Mouse (Mus musculus): ENCODE data around the gene Nr6a1. TPM values are rescaled to one million over a fixed set of nuclear protein-coding genes. Genes with fewer than 3 reads are reported as not detected.

The Nr6a1 gene
- total and polyA plus RNA-seq, 2 experiments = 5.9 to 14.8 TPM

- no peaks in the 10 kb centered on the region for H3K36me3 ChIP-seq (ENCODE audit: control insufficient read depth, insufficient read depth, low read length)
- no peaks in the 10 kb centered on the region for H3K79me2 ChIP-seq (ENCODE audit: control insufficient read depth, insufficient read depth, low read length)
- H3K27me3 ChIP-seq (ENCODE audit: control insufficient read depth, insufficient read depth, low read length) = no peaks in the 10 kb centered on the region
- H3K27ac ChIP-seq (replicated peaks; ENCODE audit: insufficient read depth, low read depth, low read length) = no peak overlapping the region
- no peak for DNase-seq (ENCODE audit: extremely low read depth, low read depth, low spot score)
- no peak overlapping the region for H3K9ac ChIP-seq (ENCODE audit: low read depth, low read length)
- H3K4me1 ChIP-seq (ENCODE audit: control insufficient read depth, insufficient read depth, low read length) = no peaks in the 10 kb centered on the region
- 46% methylated on average over 2 of the region's 2 CpGs for WGBS
- no peak overlapping the region for H3K4me3 ChIP-seq (ENCODE audit: insufficient read depth, low read depth, low read length)
- no peak for TF ChIP-seq CTCF (IDR thresholded peaks at IDR 0.05; ENCODE audit: low read depth, low read length)
- TF ChIP-seq POLR2A (IDR thresholded peaks at IDR 0.05; ENCODE audit: extremely low read depth, insufficient read depth, low read length) = no peak
Observed at GRCm38 (mm10) chr2:38973223-38973622, 45.7 kb upstream of the Nr6a1 start.

GRCm38 (mm10) chr2:38970057-38970456 is 42.6 kb upstream of the Nr6a1 start:
- Histone ChIP-seq H3K79me2 (ENCODE audit: control insufficient read depth, insufficient read depth, low read length) (no peaks in the 10 kb centered on the region), H3K27ac (replicated peaks; ENCODE audit: insufficient read depth, low read depth, low read length) (no peak overlapping the region), H3K27me3 (ENCODE audit: control insufficient read depth, insufficient read depth, low read length) (no peaks in the 10 kb centered on the region), H3K4me3 (ENCODE audit: insufficient read depth, low read depth, low read length) (no peak overlapping the region), H3K4me1 (ENCODE audit: control insufficient read depth, insufficient read depth, low read length) (no peaks in the 10 kb centered on the region), H3K36me3 (ENCODE audit: control insufficient read depth, insufficient read depth, low read length) (no peaks in the 10 kb centered on the region), H3K9ac (ENCODE audit: low read depth, low read length) (no peak overlapping the region)
- no peak for DNase-seq (ENCODE audit: extremely low read depth, low read depth, low spot score)
- WGBS = 69% methylated on average over 5 of the region's 5 CpGs
- TF ChIP-seq POLR2A (IDR thresholded peaks at IDR 0.05; ENCODE audit: extremely low read depth, insufficient read depth, low read length) (no peak), CTCF (IDR thresholded peaks at IDR 0.05; ENCODE audit: low read depth, low read length) (no peak)

- H3K4me3 ChIP-seq (ENCODE audit: insufficient read depth, low read depth, low read length) = no peak overlapping the region
- WGBS = 90% methylated on average over 2 of the region's 2 CpGs
- DNase-seq (ENCODE audit: extremely low read depth, low read depth, low spot score) = no peak
- H3K4me1 ChIP-seq (ENCODE audit: control insufficient read depth, insufficient read depth, low read length) = no peaks in the 10 kb centered on the region
- H3K36me3 ChIP-seq (ENCODE audit: control insufficient read depth, insufficient read depth, low read length) = no peaks in the 10 kb centered on the region
- H3K79me2 ChIP-seq (ENCODE audit: control insufficient read depth, insufficient read depth, low read length) = no peaks in the 10 kb centered on the region
- no peak overlapping the region for H3K27ac ChIP-seq (replicated peaks; ENCODE audit: insufficient read depth, low read depth, low read length)
- no peak for TF ChIP-seq POLR2A (IDR thresholded peaks at IDR 0.05; ENCODE audit: extremely low read depth, insufficient read depth, low read length)
- no peak for TF ChIP-seq CTCF (IDR thresholded peaks at IDR 0.05; ENCODE audit: low read depth, low read length)
- H3K27me3 ChIP-seq (ENCODE audit: control insufficient read depth, insufficient read depth, low read length) = no peaks in the 10 kb centered on the region
- no peak overlapping the region for H3K9ac ChIP-seq (ENCODE audit: low read depth, low read length)
Observed at GRCm38 (mm10) chr2:38969650-38970049, 42.2 kb upstream of the Nr6a1 start.

GRCm38 (mm10) chr2:38964198-38964597 is 36.7 kb upstream of the Nr6a1 start:
- 53% methylated on average over 4 of the region's 4 CpGs for WGBS

GRCm38 (mm10) chr2:38957671-38958223 is 30.3 kb upstream of the Nr6a1 start:
- DNase-seq (ENCODE audit: extremely low read depth, low read depth, low spot score) = no peak
- Histone ChIP-seq H3K9ac (ENCODE audit: low read depth, low read length) (no peak overlapping the region), H3K27me3 (ENCODE audit: control insufficient read depth, insufficient read depth, low read length) (no peaks in the 10 kb centered on the region), H3K79me2 (ENCODE audit: control insufficient read depth, insufficient read depth, low read length) (no peaks in the 10 kb centered on the region), H3K4me1 (ENCODE audit: control insufficient read depth, insufficient read depth, low read length) (no peaks in the 10 kb centered on the region), H3K36me3 (ENCODE audit: control insufficient read depth, insufficient read depth, low read length) (no peaks in the 10 kb centered on the region), H3K27ac (replicated peaks; ENCODE audit: insufficient read depth, low read depth, low read length) (no peak overlapping the region), H3K4me3 (ENCODE audit: insufficient read depth, low read depth, low read length) (no peak overlapping the region)
- WGBS = 77% methylated on average over 5 of the region's 5 CpGs
- no peak for TF ChIP-seq POLR2A (IDR thresholded peaks at IDR 0.05; ENCODE audit: extremely low read depth, insufficient read depth, low read length)
- no peak for TF ChIP-seq CTCF (IDR thresholded peaks at IDR 0.05; ENCODE audit: low read depth, low read length)

More at GRCm38 (mm10) chr2:38964198-38964597, 36.7 kb upstream of the Nr6a1 start:
- Histone ChIP-seq H3K27me3 (ENCODE audit: control insufficient read depth, insufficient read depth, low read length) (no peaks in the 10 kb centered on the region), H3K79me2 (ENCODE audit: control insufficient read depth, insufficient read depth, low read length) (no peaks in the 10 kb centered on the region), H3K4me1 (ENCODE audit: control insufficient read depth, insufficient read depth, low read length) (no peaks in the 10 kb centered on the region), H3K9ac (ENCODE audit: low read depth, low read length) (no peak overlapping the region), H3K4me3 (ENCODE audit: insufficient read depth, low read depth, low read length) (no peak overlapping the region), H3K36me3 (ENCODE audit: control insufficient read depth, insufficient read depth, low read length) (no peaks in the 10 kb centered on the region), H3K27ac (replicated peaks; ENCODE audit: insufficient read depth, low read depth, low read length) (no peak overlapping the region)
- no peak for DNase-seq (ENCODE audit: extremely low read depth, low read depth, low spot score)
- no peak for TF ChIP-seq CTCF (IDR thresholded peaks at IDR 0.05; ENCODE audit: low read depth, low read length)
- no peak for TF ChIP-seq POLR2A (IDR thresholded peaks at IDR 0.05; ENCODE audit: extremely low read depth, insufficient read depth, low read length)

- Histone ChIP-seq H3K9ac (ENCODE audit: low read depth, low read length) (no peak overlapping the region), H3K4me3 (ENCODE audit: insufficient read depth, low read depth, low read length) (no peak overlapping the region), H3K36me3 (ENCODE audit: control insufficient read depth, insufficient read depth, low read length) (no peaks in the 10 kb centered on the region), H3K4me1 (ENCODE audit: control insufficient read depth, insufficient read depth, low read length) (no peaks in the 10 kb centered on the region), H3K79me2 (ENCODE audit: control insufficient read depth, insufficient read depth, low read length) (no peaks in the 10 kb centered on the region), H3K27ac (replicated peaks; ENCODE audit: insufficient read depth, low read depth, low read length) (no peak overlapping the region), H3K27me3 (ENCODE audit: control insufficient read depth, insufficient read depth, low read length) (no peaks in the 10 kb centered on the region)
- no peak for TF ChIP-seq CTCF (IDR thresholded peaks at IDR 0.05; ENCODE audit: low read depth, low read length)
- no peak for TF ChIP-seq POLR2A (IDR thresholded peaks at IDR 0.05; ENCODE audit: extremely low read depth, insufficient read depth, low read length)
- no peak for DNase-seq (ENCODE audit: extremely low read depth, low read depth, low spot score)
- WGBS = 84% methylated on average over 2 of the region's 2 CpGs
Observed at GRCm38 (mm10) chr2:38956062-38956461, 28.6 kb upstream of the Nr6a1 start.
